Mouse (Mus musculus) liver, embryonic 12.5 days (tissue): ENCODE measurements around the gene Chl1. TPM values are rescaled to one million over a fixed set of nuclear protein-coding genes. Genes with fewer than 3 reads are reported as not detected.

ENCODE experiments used
- ATAC-seq: fragments of 200-750 bp; cut with Nextera tagmentation; 2 replicates; pipeline ENCODE4 v1.8.0; 2017; ENCODE audit warnings: moderate number of reproducible peaks, mild to moderate bottlenecking, moderate library complexity
- H3K27ac ChIP-seq: fragments of 300-500 bp; sonication (generic); 2 replicates; pipeline ENCODE4 v1.5.1; 2016; ENCODE audit warnings: mild to moderate bottlenecking
- H3K27me3 ChIP-seq: fragments of 300-500 bp; sonication (generic); replicated peaks from 2 replicates; pipeline ENCODE4 v1.6.1; 2016; ENCODE audit warnings: mild to moderate bottlenecking, moderate library complexity
- H3K36me3 ChIP-seq: fragments of 300-500 bp; sonication (generic); 2 replicates; pipeline ENCODE4 v1.6.1; 2016; ENCODE audit warnings: mild to moderate bottlenecking, moderate library complexity
- H3K4me1 ChIP-seq: fragments of 300-500 bp; sonication (generic); 2 replicates; pipeline ENCODE4 v1.6.1; 2016
- H3K4me2 ChIP-seq: fragments of 300-500 bp; sonication (generic); 2 replicates; pipeline ENCODE4 v1.6.1; 2016; ENCODE audit warnings: mild to moderate bottlenecking, moderate library complexity
- H3K4me3 ChIP-seq: fragments of 300-500 bp; sonication (generic); 2 replicates; pipeline ENCODE4 v1.5.1; 2016; ENCODE audit warnings: mild to moderate bottlenecking, moderate library complexity
- H3K9ac ChIP-seq: fragments of 300-500 bp; sonication (generic); 2 replicates; pipeline ENCODE4 v1.6.1; 2016; ENCODE audit warnings: mild to moderate bottlenecking, moderate library complexity
- H3K9me3 ChIP-seq: fragments of 300-500 bp; sonication (generic); replicated peaks from 2 replicates; pipeline ENCODE4 v1.6.1; 2016; ENCODE audit warnings: mild to moderate bottlenecking, moderate library complexity
- WGBS: fragments of 180-500 bp; shearing (Covaris S2); methylation state at CpG from one replicate; pipeline ENCODE4 v1.1.7; 2016; ENCODE audit not compliant: insufficient replicate concordance; 5-methylcytosine and 5-hydroxymethylcytosine counted together
- polyA plus RNA-seq: library from polyadenylated mRNA; unstranded; fragments of >200 nt; fragmentation: Nextera tagmentation; extraction: Ambion mirVana; gene quantifications from 2 replicates; pipeline ENCODE4 v1.2.1, GENCODE M21; 2016

The Chl1 gene
- polyA plus RNA-seq, 1 experiment from 2014 or later: 0.06 TPM

DNA sequence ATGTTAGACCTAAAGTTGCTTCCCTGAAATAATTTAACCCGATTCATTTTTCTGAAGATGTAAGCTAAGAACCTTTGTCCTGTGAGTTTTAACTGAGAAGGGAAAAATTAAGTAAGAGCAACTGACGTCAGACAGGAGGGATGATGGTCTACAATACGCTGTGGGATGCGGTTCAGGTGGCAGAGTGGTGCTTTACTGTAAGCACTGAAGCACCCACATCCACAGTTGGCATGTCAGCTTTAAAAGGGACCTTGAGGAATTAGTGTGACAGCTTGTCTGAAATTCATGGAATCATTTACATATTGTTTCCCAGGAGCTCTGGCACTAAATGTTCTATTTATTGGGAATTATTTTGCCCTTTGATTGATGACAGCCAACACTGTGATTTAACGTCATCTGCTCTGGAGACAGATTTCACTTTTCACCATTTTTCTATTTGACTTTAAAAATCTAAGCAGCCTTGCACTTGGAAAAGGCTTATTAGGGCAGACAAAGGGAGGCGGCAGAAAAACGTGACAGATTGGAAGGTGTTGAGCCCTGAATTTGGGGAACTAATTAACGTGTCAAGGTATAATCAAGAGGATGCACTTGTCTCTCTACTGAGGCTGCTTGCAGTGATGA lies 3.3 kb downstream of the Chl1 start:
- Histone ChIP-seq H3K4me1 (no peaks in the 10 kb centered on the region), H3K27ac (no peak overlapping the region), H3K9me3 (no peaks in the 10 kb centered on the region), H3K36me3 (no peaks in the 10 kb centered on the region), H3K9ac (no peak overlapping the region), H3K27me3 (peaks cover 37% of the 10 kb centered on the region), H3K4me3 (no peak overlapping the region), H3K4me2 (no peak overlapping the region)
- 57% methylated on average over 8 of the region's 8 CpGs for WGBS
- no peak for ATAC-seq

DNA sequence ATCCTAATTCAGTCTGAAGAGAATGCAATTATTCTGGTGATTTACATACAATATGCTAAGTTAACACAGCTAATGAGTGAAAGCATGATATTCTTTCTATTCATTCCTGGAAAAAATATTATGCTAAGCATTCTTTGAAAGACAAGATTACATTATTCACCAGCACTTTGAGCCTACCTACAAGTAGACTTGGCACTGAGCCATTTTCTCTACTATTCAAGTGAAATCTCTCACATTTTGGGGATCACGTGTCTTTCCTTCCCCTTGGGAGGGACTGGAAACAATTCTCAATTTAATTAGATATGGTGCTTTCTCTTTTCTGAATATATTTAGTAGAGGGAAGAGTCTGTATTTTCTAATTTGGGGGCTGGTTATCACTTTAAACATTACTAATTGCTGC lies 4.0 kb downstream of the Chl1 start:
- Histone ChIP-seq H3K27me3 (peaks cover 37% of the 10 kb centered on the region), H3K4me1 (no peaks in the 10 kb centered on the region), H3K27ac (no peak overlapping the region), H3K4me2 (no peak overlapping the region), H3K9me3 (no peaks in the 10 kb centered on the region), H3K4me3 (no peak overlapping the region), H3K9ac (no peak overlapping the region), H3K36me3 (no peaks in the 10 kb centered on the region)
- 63% methylated on average over 1 of the region's 1 CpGs for WGBS
- ATAC-seq: no peak

DNA sequence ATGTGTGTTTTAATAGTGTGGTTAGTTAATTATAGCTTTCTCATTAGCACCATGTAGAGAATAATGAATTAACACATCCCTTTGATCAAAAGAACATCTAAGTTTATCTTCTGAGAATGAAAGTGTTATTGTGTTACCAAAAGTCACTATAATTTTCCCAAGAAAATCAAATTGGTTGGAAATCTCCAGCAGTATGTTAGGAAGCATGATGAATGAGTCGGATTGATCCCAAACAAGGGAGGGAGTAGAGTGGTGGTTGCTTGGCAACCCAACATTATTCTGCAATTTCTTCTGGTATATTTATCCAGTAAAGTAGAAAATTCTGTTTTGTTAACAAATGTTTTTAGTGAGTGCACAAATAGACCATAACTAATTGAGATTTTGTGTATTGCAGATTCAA lies 4.4 kb downstream of the Chl1 start:
- Histone ChIP-seq H3K36me3 (no peaks in the 10 kb centered on the region), H3K4me1 (no peaks in the 10 kb centered on the region), H3K9me3 (no peaks in the 10 kb centered on the region), H3K4me3 (no peak overlapping the region), H3K4me2 (no peak overlapping the region), H3K9ac (no peak overlapping the region), H3K27ac (no peak overlapping the region), H3K27me3 (peaks cover 37% of the 10 kb centered on the region)
- WGBS: 70% methylated on average over 1 of the region's 1 CpGs
- no peak for ATAC-seq

DNA sequence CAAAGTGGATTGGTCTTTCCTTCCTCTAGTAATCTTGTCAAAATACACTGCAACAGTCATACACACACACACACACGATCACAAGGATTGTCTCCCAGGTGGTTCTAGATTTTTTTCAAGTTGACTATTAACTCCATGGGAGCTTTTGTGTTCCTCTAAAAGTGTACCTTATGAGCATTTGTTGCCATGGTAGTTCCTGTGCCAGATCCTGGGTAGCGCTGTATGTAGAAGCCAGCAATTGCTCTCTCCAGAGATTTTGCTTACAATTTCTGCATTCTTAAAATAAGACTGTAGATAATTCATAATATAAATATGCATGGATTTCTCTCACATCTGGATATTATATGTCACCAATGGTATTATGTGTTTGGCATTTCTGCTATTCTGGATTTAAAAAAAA lies 9.2 kb downstream of the Chl1 start:
- ATAC-seq: no peak
- Histone ChIP-seq H3K9ac (no peak overlapping the region), H3K4me2 (no peak overlapping the region)

DNA sequence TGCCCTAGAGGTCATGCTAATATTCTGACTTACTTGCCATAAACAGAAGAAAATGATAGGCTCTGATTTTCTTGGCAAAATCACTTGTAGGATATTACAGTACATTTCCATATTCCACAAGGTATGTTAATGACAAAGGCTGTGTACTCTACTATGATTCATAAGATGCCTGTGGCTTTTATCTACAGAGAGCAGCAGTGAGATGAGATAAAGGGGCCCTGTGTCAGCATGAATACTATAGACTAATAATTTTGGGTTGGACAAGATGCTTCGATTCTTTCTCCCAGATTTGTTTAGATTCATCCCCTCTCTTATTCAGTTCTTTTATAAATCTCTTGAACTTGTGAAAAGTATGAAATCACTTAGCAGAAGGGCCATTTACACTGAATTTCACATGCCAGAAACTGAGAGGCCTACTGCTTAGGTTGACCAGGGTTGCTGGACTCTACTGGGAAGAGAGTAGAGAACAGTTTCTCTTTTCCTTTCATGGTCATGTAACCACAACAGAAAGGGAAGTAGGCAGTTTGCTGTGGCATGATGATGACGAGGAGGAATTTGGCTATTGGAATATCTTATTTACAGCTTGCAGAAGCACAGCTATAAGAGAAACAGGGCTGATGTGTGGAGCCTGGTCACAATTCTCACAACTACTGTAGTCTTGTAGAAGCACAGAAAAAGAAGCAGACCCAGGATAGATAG lies 15.1 kb downstream of the Chl1 start:
- Histone ChIP-seq H3K27ac (no peak overlapping the region), H3K36me3 (no peaks in the 10 kb centered on the region), H3K9ac (no peak overlapping the region), H3K27me3 (no peaks in the 10 kb centered on the region), H3K9me3 (no peaks in the 10 kb centered on the region), H3K4me2 (no peak overlapping the region), H3K4me3 (no peak overlapping the region), H3K4me1 (no peaks in the 10 kb centered on the region)
- no peak for ATAC-seq
- WGBS: 31% methylated on average over 2 of the region's 2 CpGs

More for the DNA sequence above, 9.2 kb downstream of the Chl1 start:
- WGBS: 74% methylated on average over 2 of the region's 2 CpGs
- H3K4me3 ChIP-seq: no peak overlapping the region
- no peak overlapping the region for H3K27ac ChIP-seq
- no peaks in the 10 kb centered on the region for H3K36me3 ChIP-seq
- H3K27me3 ChIP-seq: no peaks in the 10 kb centered on the region
- no peaks in the 10 kb centered on the region for H3K9me3 ChIP-seq
- no peaks in the 10 kb centered on the region for H3K4me1 ChIP-seq

DNA sequence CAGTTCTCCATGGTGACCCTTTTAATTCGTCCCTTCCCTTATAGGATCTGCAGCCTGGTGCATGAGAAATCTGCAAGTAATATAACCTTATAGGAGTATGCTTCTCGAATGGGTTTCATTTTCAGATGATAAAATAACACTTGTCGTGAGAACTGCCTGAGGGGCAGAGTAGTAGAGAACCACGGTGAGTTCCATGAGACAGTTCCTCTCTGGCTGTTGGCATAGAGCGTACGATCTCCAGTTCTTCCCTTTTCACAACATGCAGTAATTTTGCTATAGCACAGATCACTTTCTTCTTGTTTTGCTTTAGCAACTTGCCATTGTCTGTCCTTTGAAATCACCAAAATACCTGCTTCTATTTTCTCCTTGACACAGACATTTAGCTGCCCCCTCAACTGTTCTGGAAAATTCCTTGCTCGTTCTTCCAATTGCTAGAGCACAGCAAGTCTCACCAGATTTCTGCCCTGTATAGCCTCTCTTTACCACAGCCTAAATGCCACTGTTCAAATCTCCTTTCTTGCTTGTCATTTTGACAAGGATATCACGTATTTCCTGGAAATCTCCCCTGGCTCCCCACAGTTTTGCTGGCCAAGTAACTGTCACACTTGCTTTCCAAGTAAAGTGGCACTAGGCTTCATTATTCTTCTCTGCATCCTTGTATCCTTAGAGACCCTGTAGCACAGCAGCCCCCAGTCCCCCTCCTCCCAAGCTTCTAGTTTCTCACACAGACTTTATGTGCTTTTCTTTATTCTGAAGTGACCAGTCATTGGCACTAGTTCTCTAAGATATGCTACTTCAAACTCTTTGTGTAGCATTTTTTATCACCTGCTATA lies 16.8 kb downstream of the Chl1 start:
- no peak for ATAC-seq
- H3K9me3 ChIP-seq: no peaks in the 10 kb centered on the region
- no peak overlapping the region for H3K4me2 ChIP-seq
- no peak overlapping the region for H3K4me3 ChIP-seq
- no peaks in the 10 kb centered on the region for H3K36me3 ChIP-seq
- no peak overlapping the region for H3K9ac ChIP-seq
- H3K4me1 ChIP-seq: no peaks in the 10 kb centered on the region
- no peak overlapping the region for H3K27ac ChIP-seq
- H3K27me3 ChIP-seq: no peaks in the 10 kb centered on the region
- 44% methylated on average over 8 of the region's 8 CpGs for WGBS

DNA sequence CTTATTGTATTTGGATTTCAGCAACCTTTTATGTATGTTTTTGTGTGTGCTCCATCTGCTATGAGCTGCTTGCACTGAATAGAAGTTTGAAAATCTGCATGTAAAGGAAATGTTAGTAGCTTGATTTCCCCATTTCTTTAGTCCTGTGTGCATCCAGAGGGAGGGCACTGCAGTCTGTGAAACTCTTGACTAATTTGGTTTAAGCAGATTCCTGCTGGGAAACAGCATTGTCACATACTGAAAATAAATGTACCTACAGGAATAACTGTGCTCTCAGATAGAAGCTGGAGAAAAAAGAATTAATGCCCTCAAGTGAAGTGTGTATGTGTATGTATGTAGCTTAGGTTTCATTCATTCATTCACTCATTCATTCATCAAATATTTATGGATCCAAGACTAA lies 22.7 kb downstream of the Chl1 start:
- no peak for ATAC-seq
- no peak overlapping the region for H3K4me3 ChIP-seq
- no peaks in the 10 kb centered on the region for H3K4me1 ChIP-seq
- H3K27me3 ChIP-seq: no peaks in the 10 kb centered on the region
- no peak overlapping the region for H3K27ac ChIP-seq
- H3K4me2 ChIP-seq: no peak overlapping the region
- no peaks in the 10 kb centered on the region for H3K36me3 ChIP-seq
- no peak overlapping the region for H3K9ac ChIP-seq
- H3K9me3 ChIP-seq: no peaks in the 10 kb centered on the region

DNA sequence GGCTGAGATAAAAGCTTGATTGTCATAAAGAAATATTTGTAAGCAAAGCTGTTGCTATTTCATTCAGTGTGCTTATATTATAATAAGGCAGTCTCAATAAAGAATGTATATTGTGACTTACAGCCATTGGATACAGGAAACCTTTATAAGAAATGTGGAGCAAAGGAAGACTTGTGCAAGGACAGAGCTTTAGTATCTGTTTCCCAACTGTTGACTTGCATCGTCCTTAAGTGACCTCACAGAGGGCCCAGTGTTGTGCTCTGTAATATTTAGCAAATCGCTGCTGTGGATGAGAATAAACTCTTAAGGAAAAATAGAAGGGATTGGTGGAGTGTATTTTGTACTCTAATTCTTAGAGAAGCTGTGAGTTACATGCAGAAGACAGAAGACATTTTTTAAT lies 23.6 kb downstream of the Chl1 start:
- Histone ChIP-seq H3K9ac (no peak overlapping the region), H3K4me2 (no peak overlapping the region), H3K9me3 (no peaks in the 10 kb centered on the region), H3K27me3 (no peaks in the 10 kb centered on the region), H3K36me3 (no peaks in the 10 kb centered on the region), H3K4me1 (no peaks in the 10 kb centered on the region), H3K27ac (no peak overlapping the region), H3K4me3 (no peak overlapping the region)
- 57% methylated on average over 2 of the region's 2 CpGs for WGBS
- no peak for ATAC-seq

DNA sequence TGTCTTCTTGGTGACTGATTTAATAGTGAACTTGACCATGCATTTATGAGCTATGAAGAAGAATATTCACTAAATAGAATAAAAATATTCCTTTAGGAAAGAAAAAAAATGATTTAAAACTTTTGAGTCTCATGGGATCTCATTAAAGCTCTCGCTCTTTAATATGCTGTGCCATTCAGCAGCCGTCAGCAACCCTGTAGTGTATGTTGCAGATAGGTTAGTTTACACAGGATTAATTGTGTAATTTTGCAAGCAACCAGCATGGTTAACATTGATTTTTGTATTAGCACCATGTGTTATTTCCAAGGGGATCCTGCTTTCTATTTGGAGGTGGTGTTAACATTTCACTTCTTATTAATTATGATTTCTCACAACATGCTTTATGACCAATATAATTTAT lies 32.2 kb downstream of the Chl1 start:
- no peak for ATAC-seq
- Histone ChIP-seq H3K27me3 (no peaks in the 10 kb centered on the region), H3K4me2 (no peak overlapping the region), H3K9ac (no peak overlapping the region), H3K9me3 (no peaks in the 10 kb centered on the region), H3K36me3 (no peaks in the 10 kb centered on the region), H3K27ac (no peak overlapping the region), H3K4me1 (no peaks in the 10 kb centered on the region), H3K4me3 (no peak overlapping the region)
- 78% methylated on average over 2 of the region's 2 CpGs for WGBS

DNA sequence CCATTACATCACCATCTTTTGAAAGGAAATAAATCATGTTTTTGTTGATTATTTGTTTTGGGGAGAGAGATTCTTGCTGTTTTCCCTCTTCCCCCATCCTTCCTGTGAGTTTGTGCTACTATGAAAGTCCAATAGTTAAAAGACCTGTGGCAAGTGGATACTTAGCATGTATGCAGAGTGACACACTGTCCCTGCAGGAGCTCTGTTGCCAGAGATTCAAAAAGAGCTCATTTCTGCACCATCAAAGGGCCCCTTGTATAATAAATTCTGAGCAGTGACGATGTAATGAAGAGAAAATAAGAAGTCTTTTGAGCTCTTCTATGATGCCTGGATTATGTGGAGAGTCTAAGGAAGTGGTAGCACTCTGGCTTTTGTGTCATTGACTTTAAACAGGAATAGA lies 33.4 kb downstream of the Chl1 start:
- 53% methylated on average over 1 of the region's 1 CpGs for WGBS
- H3K4me3 ChIP-seq: no peak overlapping the region
- H3K9ac ChIP-seq: no peak overlapping the region
- H3K27me3 ChIP-seq: no peaks in the 10 kb centered on the region
- no peaks in the 10 kb centered on the region for H3K36me3 ChIP-seq
- H3K4me1 ChIP-seq: no peaks in the 10 kb centered on the region
- no peaks in the 10 kb centered on the region for H3K9me3 ChIP-seq
- H3K4me2 ChIP-seq: no peak overlapping the region
- no peak overlapping the region for H3K27ac ChIP-seq
- ATAC-seq: no peak

DNA sequence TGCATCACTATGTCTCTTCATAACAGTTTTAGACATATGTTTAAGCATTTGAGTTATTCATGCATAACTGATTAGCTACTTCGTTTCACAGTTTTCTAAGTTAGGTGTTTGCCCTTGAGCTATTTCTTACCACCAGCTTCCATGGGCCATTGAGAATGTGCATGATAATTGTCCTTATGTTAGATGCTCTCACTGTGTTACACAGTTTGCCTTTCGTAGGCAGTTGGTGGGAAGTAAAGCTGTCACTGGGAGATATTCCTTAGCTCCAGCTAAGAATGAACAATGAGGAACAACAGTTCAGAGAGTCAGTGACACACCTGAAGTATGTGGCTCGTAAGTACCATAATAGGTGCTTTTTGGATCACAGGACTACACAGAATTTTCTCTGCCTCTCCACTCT lies 35.9 kb downstream of the Chl1 start:
- H3K4me3 ChIP-seq: no peak overlapping the region
- no peak overlapping the region for H3K9ac ChIP-seq
- H3K4me1 ChIP-seq: no peaks in the 10 kb centered on the region
- no peaks in the 10 kb centered on the region for H3K9me3 ChIP-seq
- no peak overlapping the region for H3K27ac ChIP-seq
- WGBS: 63% methylated on average over 3 of the region's 3 CpGs
- ATAC-seq: no peak
- H3K27me3 ChIP-seq: no peaks in the 10 kb centered on the region
- H3K36me3 ChIP-seq: no peaks in the 10 kb centered on the region
- H3K4me2 ChIP-seq: no peak overlapping the region

DNA sequence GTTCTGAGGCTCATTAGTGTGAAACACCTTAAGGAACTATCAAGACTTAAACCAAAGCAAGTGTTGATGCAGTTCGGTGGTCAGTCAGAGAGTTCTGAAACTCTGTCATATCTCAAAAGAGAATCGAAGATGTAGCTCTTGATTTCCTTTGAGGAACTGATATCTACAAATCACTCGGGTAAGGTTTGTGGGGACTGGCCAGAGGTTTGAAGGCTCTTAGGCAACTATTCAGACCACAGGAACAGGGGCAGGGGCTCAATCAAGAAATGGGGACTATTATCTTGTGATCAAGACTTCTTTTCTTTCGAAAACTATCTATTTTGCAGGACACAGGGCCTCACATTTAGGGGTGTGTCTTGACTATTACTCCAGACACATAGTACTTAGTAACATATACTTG lies 39.5 kb downstream of the Chl1 start:
- H3K4me3 ChIP-seq: no peak overlapping the region
- 52% methylated on average over 4 of the region's 4 CpGs for WGBS
- no peaks in the 10 kb centered on the region for H3K36me3 ChIP-seq
- no peaks in the 10 kb centered on the region for H3K9me3 ChIP-seq
- no peaks in the 10 kb centered on the region for H3K4me1 ChIP-seq
- no peak overlapping the region for H3K9ac ChIP-seq
- no peak overlapping the region for H3K27ac ChIP-seq
- no peak overlapping the region for H3K4me2 ChIP-seq
- no peak for ATAC-seq
- no peaks in the 10 kb centered on the region for H3K27me3 ChIP-seq
